ENCODE assay signal across 21 mouse cellular contexts in the genomic region with DNA sequence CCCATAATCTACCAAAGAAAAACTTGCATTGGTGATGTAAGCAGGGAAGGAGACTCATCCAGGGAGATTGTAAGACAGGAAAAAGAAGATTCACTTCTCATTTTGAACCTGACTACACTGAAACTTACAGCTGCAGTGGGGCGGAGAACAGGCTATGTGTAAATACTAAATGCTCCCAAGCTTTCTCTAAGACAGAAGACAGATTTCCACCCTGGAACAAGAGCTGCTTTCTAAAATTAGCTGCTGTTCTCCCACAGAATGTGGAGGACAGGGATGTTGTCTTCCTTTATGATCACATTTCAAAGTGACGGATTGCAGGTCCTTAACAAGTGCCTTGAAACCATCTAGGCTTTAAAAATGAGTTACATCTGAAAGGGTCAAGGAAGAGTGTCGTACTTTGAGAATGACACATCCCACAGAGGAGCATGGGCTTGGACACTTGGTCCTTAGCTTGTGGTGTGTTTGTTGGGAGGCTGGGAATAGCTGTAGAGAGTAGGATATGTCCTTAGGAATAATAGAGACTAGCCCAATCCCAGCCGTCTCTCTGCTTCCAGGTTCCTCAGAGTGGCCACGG.
"Had no signal": no experiment of that assay in that cellular context is flagged by ENCODE, and none has a peak within 500 bp of the region (broad histone marks: within the 10 kb centered on the region; RNA-seq: fewer than 3 reads in every experiment).

No protein-coding gene starts in this region.

- H3K27ac ChIP-seq: limb, embryonic 12.5 days; limb, embryonic 15.5 days; liver, embryonic 14.5 days; macrophage; midbrain, embryonic 12.5 days; midbrain, embryonic 15.5 days; neural tube, embryonic 12.5 days; neural tube, embryonic 15.5 days; stomach, postnatal 0 days had no signal

- H3K9ac ChIP-seq: limb, embryonic 12.5 days; limb, embryonic 15.5 days; liver, embryonic 14.5 days; liver, postnatal 0 days; lung, embryonic 14.5 days; midbrain, embryonic 12.5 days; midbrain, embryonic 15.5 days; neural tube, embryonic 12.5 days; neural tube, embryonic 15.5 days had no signal

- H3K4me1 ChIP-seq: limb, embryonic 12.5 days; limb, embryonic 15.5 days; midbrain, embryonic 12.5 days; midbrain, embryonic 15.5 days; neural tube, embryonic 12.5 days; neural tube, embryonic 15.5 days had no signal

- H3K27me3 ChIP-seq: limb, embryonic 12.5 days; limb, embryonic 15.5 days; midbrain, embryonic 12.5 days; midbrain, embryonic 15.5 days; neural tube, embryonic 12.5 days; neural tube, embryonic 15.5 days had no signal

- H3K36me3 ChIP-seq: limb, embryonic 12.5 days; limb, embryonic 15.5 days; midbrain, embryonic 12.5 days; midbrain, embryonic 15.5 days; neural tube, embryonic 12.5 days; neural tube, embryonic 15.5 days had no signal

- H3K4me3 ChIP-seq: limb, embryonic 12.5 days; limb, embryonic 15.5 days; midbrain, embryonic 12.5 days; midbrain, embryonic 15.5 days; neural tube, embryonic 12.5 days; neural tube, embryonic 15.5 days had no signal

- DNase-seq: kidney, adult 18-20 months; kidney, postnatal 10 days; left cerebral cortex, postnatal 4 days; liver, postnatal 0 days; lung, embryonic 14.5 days; retina, postnatal 1 day; right cerebral cortex, postnatal 14 days; right cerebral cortex, postnatal 4 days; thymus, postnatal 36 days had no signal

- ATAC-seq: intestine, embryonic 16.5 days; liver, postnatal 0 days; lung, postnatal 0 days; midbrain, embryonic 15.5 days had no signal

- H3K4me2 ChIP-seq: limb, embryonic 12.5 days; limb, embryonic 15.5 days; liver, embryonic 11.5 days; lung, embryonic 14.5 days; midbrain, embryonic 12.5 days; midbrain, embryonic 15.5 days; neural tube, embryonic 12.5 days; neural tube, embryonic 15.5 days had no signal

- H3K9me3 ChIP-seq: limb, embryonic 12.5 days; limb, embryonic 15.5 days; midbrain, embryonic 12.5 days; midbrain, embryonic 15.5 days; neural tube, embryonic 12.5 days; neural tube, embryonic 15.5 days had no signal
